Mouse (Mus musculus) embryonic facial prominence, embryonic 13.5 days (tissue): ENCODE measurements around the gene Gan. TPM values are rescaled to one million over a fixed set of nuclear protein-coding genes. Genes with fewer than 3 reads are reported as not detected.

ENCODE experiments used
- ATAC-seq: fragments of 200-750 bp; cut with Nextera tagmentation; 2 replicates; pipeline ENCODE4 v1.8.0; 2017; ENCODE audit warnings: low read depth; ENCODE audit not compliant: insufficient number of reproducible peaks, insufficient read depth, low FRiP score, low TSS enrichment
- H3K27ac ChIP-seq: fragments of 300-500 bp; sonication (generic); 2 replicates; pipeline ENCODE4 v1.5.1; 2015; ENCODE audit warnings: moderate library complexity, mild to moderate bottlenecking, inconsistent platforms
- H3K27me3 ChIP-seq: fragments of 300-500 bp; sonication (generic); 2 replicates; pipeline ENCODE4 v1.6.1; 2015; ENCODE audit warnings: mild to moderate bottlenecking, inconsistent platforms
- H3K36me3 ChIP-seq: fragments of 300-500 bp; sonication (generic); 2 replicates; pipeline ENCODE4 v1.6.1; 2015; ENCODE audit warnings: mild to moderate bottlenecking, inconsistent platforms
- H3K4me1 ChIP-seq: fragments of 300-500 bp; sonication (generic); 2 replicates; pipeline ENCODE4 v1.6.1; 2015; ENCODE audit warnings: inconsistent platforms
- H3K4me2 ChIP-seq: fragments of 300-500 bp; sonication (generic); 2 replicates; pipeline ENCODE4 v1.6.1; 2015; ENCODE audit warnings: moderate library complexity, mild to moderate bottlenecking, inconsistent platforms
- H3K4me3 ChIP-seq: fragments of 300-500 bp; sonication (generic); 2 replicates; pipeline ENCODE4 v1.5.1; 2015; ENCODE audit warnings: mild to moderate bottlenecking, inconsistent platforms
- H3K9ac ChIP-seq: fragments of 300-500 bp; sonication (generic); 2 replicates; pipeline ENCODE4 v1.6.1; 2015; ENCODE audit warnings: mild to moderate bottlenecking, inconsistent platforms
- H3K9me3 ChIP-seq: fragments of 300-500 bp; sonication (generic); 2 replicates; pipeline ENCODE4 v1.6.1; 2016; ENCODE audit warnings: inconsistent platforms
- WGBS: fragments of 180-500 bp; shearing (Covaris S2); methylation state at CpG from one replicate; pipeline ENCODE4 v1.1.7; 2015; ENCODE audit warnings: mixed read lengths; 5-methylcytosine and 5-hydroxymethylcytosine counted together
- polyA plus RNA-seq: library from polyadenylated mRNA; unstranded; fragments of >200 nt; fragmentation: Nextera tagmentation; extraction: Ambion mirVana; gene quantifications from 2 replicates; pipeline ENCODE4 v1.2.1, GENCODE M21; 2015

The Gan gene
- polyA plus RNA-seq, 1 experiment from 2014 or later, result 3.0 TPM

- Histone ChIP-seq H3K4me2 (no peak overlapping the region), H3K9me3 (no peaks in the 10 kb centered on the region), H3K36me3 (peaks cover 16% of the 10 kb centered on the region), H3K4me3 (no peak overlapping the region), H3K9ac (no peak overlapping the region), H3K4me1 (no peaks in the 10 kb centered on the region), H3K27ac (no peak overlapping the region), H3K27me3 (no peaks in the 10 kb centered on the region)
- WGBS, result 92% methylated on average over 6 of the region's 6 CpGs
- ATAC-seq, result no peak
Observed at GRCm38 (mm10) chr8:117178676-117179075, 20.7 kb downstream of the Gan start.

- no peaks in the 10 kb centered on the region for H3K4me1 ChIP-seq
- H3K4me3 ChIP-seq, result no peak overlapping the region
- H3K27ac ChIP-seq, result no peak overlapping the region
- H3K9me3 ChIP-seq, result no peaks in the 10 kb centered on the region
- 97% methylated on average over 4 of the region's 4 CpGs for WGBS
- no peaks in the 10 kb centered on the region for H3K27me3 ChIP-seq
- H3K9ac ChIP-seq, result no peak overlapping the region
- peaks cover 36% of the 10 kb centered on the region for H3K36me3 ChIP-seq
- no peak for ATAC-seq
- no peak overlapping the region for H3K4me2 ChIP-seq
Observed at GRCm38 (mm10) chr8:117182746-117183145, 24.8 kb downstream of the Gan start.

GRCm38 (mm10) chr8:117183664-117184377 lies 25.9 kb downstream of the Gan start:
- no peak overlapping the region for H3K4me3 ChIP-seq
- H3K9me3 ChIP-seq, result no peaks in the 10 kb centered on the region
- H3K4me1 ChIP-seq, result no peaks in the 10 kb centered on the region
- H3K27me3 ChIP-seq, result no peaks in the 10 kb centered on the region
- no peak overlapping the region for H3K9ac ChIP-seq
- H3K27ac ChIP-seq, result no peak overlapping the region
- ATAC-seq, result no peak
- H3K4me2 ChIP-seq, result no peak overlapping the region
- 90% methylated on average over 8 of the region's 8 CpGs for WGBS
- H3K36me3 ChIP-seq, result peaks cover 46% of the 10 kb centered on the region

GRCm38 (mm10) chr8:117194355-117194754 lies 36.4 kb downstream of the Gan start:
- WGBS, result 89% methylated on average over 4 of the region's 4 CpGs

GRCm38 (mm10) chr8:117196593-117196992 lies 38.7 kb downstream of the Gan start:
- no peak for ATAC-seq
- Histone ChIP-seq H3K36me3 (peaks cover 75% of the 10 kb centered on the region), H3K4me2 (no peak overlapping the region), H3K9ac (no peak overlapping the region), H3K4me1 (peaks cover 15% of the 10 kb centered on the region), H3K27me3 (no peaks in the 10 kb centered on the region), H3K9me3 (no peaks in the 10 kb centered on the region), H3K27ac (no peak overlapping the region), H3K4me3 (no peak overlapping the region)
- WGBS, result 92% methylated on average over 4 of the region's 4 CpGs

More at GRCm38 (mm10) chr8:117194355-117194754, 36.4 kb downstream of the Gan start:
- Histone ChIP-seq H3K9me3 (no peaks in the 10 kb centered on the region), H3K36me3 (peaks cover 80% of the 10 kb centered on the region), H3K27ac (no peak overlapping the region), H3K4me3 (no peak overlapping the region), H3K4me1 (peaks cover 11% of the 10 kb centered on the region), H3K27me3 (no peaks in the 10 kb centered on the region), H3K4me2 (no peak overlapping the region), H3K9ac (no peak overlapping the region)
- ATAC-seq, result no peak

GRCm38 (mm10) chr8:117197551-117197950 lies 39.6 kb downstream of the Gan start:
- Histone ChIP-seq H3K9me3 (no peaks in the 10 kb centered on the region), H3K4me3 (no peak overlapping the region), H3K4me1 (peaks cover 15% of the 10 kb centered on the region), H3K27me3 (no peaks in the 10 kb centered on the region), H3K36me3 (peaks cover 73% of the 10 kb centered on the region), H3K9ac (no peak overlapping the region), H3K4me2 (no peak overlapping the region), H3K27ac (no peak overlapping the region)
- 89% methylated on average over 6 of the region's 6 CpGs for WGBS
- no peak for ATAC-seq

- H3K4me1 ChIP-seq, result peaks cover 15% of the 10 kb centered on the region
- peak overlapping the region; percentile 48; the same call in 1 of the 2 replicates for H3K27ac ChIP-seq
- H3K4me2 ChIP-seq, result peak overlapping the region; percentile 22
- peak; percentile 45; the same call in 1 of the 2 replicates for ATAC-seq
- no peaks in the 10 kb centered on the region for H3K27me3 ChIP-seq
- no peaks in the 10 kb centered on the region for H3K9me3 ChIP-seq
- peaks cover 66% of the 10 kb centered on the region for H3K36me3 ChIP-seq
- 0 out of 2 replicates have a peak overlapping the region, but pooled peaks have one; percentile 33 for H3K9ac ChIP-seq
- WGBS, result 52% methylated on average over 20 of the region's 20 CpGs
- no peak overlapping the region for H3K4me3 ChIP-seq
Observed at GRCm38 (mm10) chr8:117198141-117198935, 40.4 kb downstream of the Gan start.

- Histone ChIP-seq H3K9me3 (no peaks in the 10 kb centered on the region), H3K36me3 (peaks cover 66% of the 10 kb centered on the region), H3K4me1 (peaks cover 15% of the 10 kb centered on the region), H3K27me3 (no peaks in the 10 kb centered on the region), H3K9ac (no peak overlapping the region), H3K4me2 (no peak overlapping the region), H3K27ac (peak overlapping the region; percentile 13; the same call in 1 of the 2 replicates), H3K4me3 (no peak overlapping the region)
- 42% methylated on average over 6 of the region's 6 CpGs for WGBS
- ATAC-seq, result no peak
Observed at GRCm38 (mm10) chr8:117199658-117200057, 41.7 kb downstream of the Gan start.

- Histone ChIP-seq H3K9me3 (no peaks in the 10 kb centered on the region), H3K9ac (0 out of 2 replicates have a peak overlapping the region, but pooled peaks have one; percentile 32), H3K27ac (peak overlapping the region; percentile 48; the same call in 1 of the 2 replicates), H3K4me1 (peaks cover 15% of the 10 kb centered on the region), H3K27me3 (no peaks in the 10 kb centered on the region), H3K4me3 (no peak overlapping the region), H3K4me2 (no peak overlapping the region), H3K36me3 (peaks cover 64% of the 10 kb centered on the region)
- ATAC-seq, result no peak
- 70% methylated on average over 13 of the region's 13 CpGs for WGBS
Observed at GRCm38 (mm10) chr8:117200346-117200745, 42.4 kb downstream of the Gan start.

GRCm38 (mm10) chr8:117200803-117201202 lies 42.9 kb downstream of the Gan start:
- ATAC-seq, result no peak
- Histone ChIP-seq H3K9me3 (no peaks in the 10 kb centered on the region), H3K4me1 (peaks cover 15% of the 10 kb centered on the region), H3K27me3 (no peaks in the 10 kb centered on the region), H3K4me2 (no peak overlapping the region), H3K9ac (no peak overlapping the region), H3K4me3 (no peak overlapping the region), H3K36me3 (peaks cover 60% of the 10 kb centered on the region), H3K27ac (no peak overlapping the region)
- WGBS, result 74% methylated on average over 9 of the region's 9 CpGs

GRCm38 (mm10) chr8:117201221-117202017 lies 43.5 kb downstream of the Gan start:
- Histone ChIP-seq H3K27ac (no peak overlapping the region), H3K36me3 (peaks cover 54% of the 10 kb centered on the region), H3K4me2 (no peak overlapping the region), H3K4me3 (no peak overlapping the region), H3K9ac (no peak overlapping the region), H3K9me3 (no peaks in the 10 kb centered on the region), H3K27me3 (no peaks in the 10 kb centered on the region), H3K4me1 (peaks cover 15% of the 10 kb centered on the region)
- WGBS, result 69% methylated on average over 19 of the region's 19 CpGs
- no peak for ATAC-seq
